Mouse (Mus musculus) adrenal gland, postnatal 25 days (tissue): ENCODE measurements at regions not wholly inside any gene's neighbourhood (a gene's known extent, or its start where the extent isn't known, plus 50 kb on each side); places are given as distances from the start of the nearest gene placed in this dataset.
"Not testable (repeated sequence)": the region's sequence is repeated elsewhere in the genome, so short reads cannot be mapped to it uniquely, and the experiment has no call there.

ENCODE experiments used
- DNase-seq: peaks from one replicate; pipeline ENCODE4 v3.0.0; 2021; ENCODE audit warnings: mixed read lengths

GRCm38 (mm10) chr3:59563486-59564006, 166.0 kb upstream of the Gm5538 start:
- not testable (repeated sequence) for DNase-seq

- no peak for DNase-seq
Measured at GRCm38 (mm10) chr3:59542621-59543020, 187.0 kb upstream of the Gm5538 start.

- DNase-seq, result not testable (repeated sequence)
Measured at GRCm38 (mm10) chr3:59540547-59540946, 189.0 kb upstream of the Gm5538 start.

- DNase-seq, result not testable (repeated sequence)
Measured at GRCm38 (mm10) chr3:59539893-59540292, 189.7 kb upstream of the Gm5538 start.

GRCm38 (mm10) chr3:59531311-59531834, 187.2 kb upstream of the Igsf10 start:
- DNase-seq, result no peak

- DNase-seq, result no peak
Measured at GRCm38 (mm10) chr3:59530592-59531310, 186.6 kb upstream of the Igsf10 start.

- no peak for DNase-seq
Measured at GRCm38 (mm10) chr3:59520766-59521165, 176.6 kb upstream of the Igsf10 start.

- no peak for DNase-seq
Measured at GRCm38 (mm10) chr3:59478095-59478494, 133.9 kb upstream of the Igsf10 start.

- no peak for DNase-seq
Measured at GRCm38 (mm10) chr3:59477441-59478061, 133.4 kb upstream of the Igsf10 start.

GRCm38 (mm10) chr3:59468956-59469355, 124.8 kb upstream of the Igsf10 start:
- no peak for DNase-seq

GRCm38 (mm10) chr3:59462341-59463158, 118.4 kb upstream of the Igsf10 start:
- no peak for DNase-seq

GRCm38 (mm10) chr3:59456938-59457337, 112.7 kb upstream of the Igsf10 start:
- no peak for DNase-seq

- no peak for DNase-seq
Measured at GRCm38 (mm10) chr3:59451084-59451483, 106.9 kb upstream of the Igsf10 start.

GRCm38 (mm10) chr3:59423621-59424020, 79.4 kb upstream of the Igsf10 start:
- DNase-seq, result no peak

GRCm38 (mm10) chr3:59409131-59409530, 64.9 kb upstream of the Igsf10 start:
- no peak for DNase-seq

- DNase-seq, result no peak
Measured at GRCm38 (mm10) chr3:59406035-59406434, 61.8 kb upstream of the Igsf10 start.

GRCm38 (mm10) chr3:59401856-59402255, 57.7 kb upstream of the Igsf10 start:
- DNase-seq, result peak; percentile 29

GRCm38 (mm10) chr3:59401425-59401824, 57.2 kb upstream of the Igsf10 start:
- no peak for DNase-seq
